Mouse (Mus musculus) left cerebral cortex, postnatal 25 days (tissue): ENCODE data around the gene Gm10271. TPM values are rescaled to one million over a fixed set of nuclear protein-coding genes. Genes with fewer than 3 reads are reported as not detected.

Experiments used
- DNase-seq, 2 experiments: peaks; one replicate each; pipeline ENCODE4 v3.0.0; 2022; ENCODE audit warnings: low spot score in 2 of 2, mixed read lengths in 1 of 2
- intact Hi-C: fragments of 180-260 bp; cut with DNase I; formaldehyde crosslinking; loops from one replicate; pipeline ENCODE4 v1.15.1; 2025
- total RNA-seq, 2 experiments: library from RNA; stranded (reverse); gene quantifications; 2 replicates each; pipeline ENCODE4 v1.2.3; 2021

Gm10271 gene
- total RNA-seq, result not detected

- no peak for DNase-seq
- intact Hi-C loops, result no loop called here
These were observed at the start of gene Gm10271 for GRCm38 (mm10) chr10:116972509-116972908. Gm10271 (minus strand) TSS chr10:116972609.

- intact Hi-C loops, result no loop called here
- no peak for DNase-seq
These were observed 48.8 kb upstream of the Gm10271 start for GRCm38 (mm10) chr10:117021020-117021754.

GRCm38 (mm10) chr10:117018281-117018840 lies 46.0 kb upstream of the Gm10271 start:
- intact Hi-C loops, result no loop called here

GRCm38 (mm10) chr10:117014565-117014964 lies 42.2 kb upstream of the Gm10271 start:
- intact Hi-C loops, result loop anchor here (5.0 kb wide), 1 partner anchor 62 kb away; the partner anchor contains the start of gene Rab3ip
- peak in 1 of 2 experiments; percentile 24 for DNase-seq

More at GRCm38 (mm10) chr10:117018281-117018840, 46.0 kb upstream of the Gm10271 start:
- no peak for DNase-seq

GRCm38 (mm10) chr10:117013689-117014390 lies 41.4 kb upstream of the Gm10271 start:
- DNase-seq, result peak; percentile 45 to 82
- intact Hi-C loops, result loop anchor here (5.0 kb wide), 1 partner anchor 62 kb away; the partner anchor contains the start of gene Rab3ip

GRCm38 (mm10) chr10:117011047-117011446 lies 38.6 kb upstream of the Gm10271 start:
- intact Hi-C loops, result loop anchor here (5.0 kb wide), 1 partner anchor 59 kb away; the partner anchor contains the start of gene Rab3ip
- DNase-seq, result no peak

- intact Hi-C loops, result loop anchor here (5.0 kb wide), 1 partner anchor 57 kb away; the partner anchor contains the start of gene Rab3ip
- no peak for DNase-seq
These were observed 37.3 kb upstream of the Gm10271 start for GRCm38 (mm10) chr10:117009691-117010090.

GRCm38 (mm10) chr10:117005707-117006464 lies 33.5 kb upstream of the Gm10271 start:
- DNase-seq, result no peak
- intact Hi-C loops, result no loop called here

GRCm38 (mm10) chr10:117004695-117005094 lies 32.3 kb upstream of the Gm10271 start:
- intact Hi-C loops, result no loop called here
- DNase-seq, result no peak

GRCm38 (mm10) chr10:117000975-117001374 lies 28.6 kb upstream of the Gm10271 start:
- peak; percentile 21 to 57 for DNase-seq
- intact Hi-C loops, result no loop called here

GRCm38 (mm10) chr10:116998716-116999455 lies 26.5 kb upstream of the Gm10271 start:
- intact Hi-C loops, result no loop called here
- DNase-seq, result no peak

- intact Hi-C loops, result no loop called here
- no peak for DNase-seq
These were observed 23.8 kb upstream of the Gm10271 start for GRCm38 (mm10) chr10:116996236-116996600.

- intact Hi-C loops, result no loop called here
- no peak for DNase-seq
These were observed 23.3 kb upstream of the Gm10271 start for GRCm38 (mm10) chr10:116995584-116996235.

- intact Hi-C loops, result no loop called here
- DNase-seq, result no peak
These were observed 22.8 kb upstream of the Gm10271 start for GRCm38 (mm10) chr10:116995162-116995561.

- intact Hi-C loops, result no loop called here
- DNase-seq, result no peak
These were observed 21.6 kb upstream of the Gm10271 start for GRCm38 (mm10) chr10:116993971-116994370.

GRCm38 (mm10) chr10:116986264-116987082 lies 14.1 kb upstream of the Gm10271 start, which contains the start of gene Best3:
Best3 (plus strand) TSS chr10:116986314.
- intact Hi-C loops, result no loop called here
- DNase-seq, result no peak

- intact Hi-C loops, result no loop called here
- no peak for DNase-seq
These were observed 12.4 kb upstream of the Gm10271 start for GRCm38 (mm10) chr10:116984836-116985235.

- intact Hi-C loops, result no loop called here
These were observed 10.1 kb upstream of the Gm10271 start for GRCm38 (mm10) chr10:116982526-116982925.

More at GRCm38 (mm10) chr10:116982526-116982925, 10.1 kb upstream of the Gm10271 start:
- no peak for DNase-seq
